Mouse (Mus musculus) kidney, postnatal 25 days (tissue): Measurements from ENCODE around the gene Gm6685.
"Not testable (repeated sequence)": the region's sequence is repeated elsewhere in the genome, so short reads cannot be mapped to it uniquely, and the experiment has no call there.

Experiments used
- DNase-seq, 2 experiments: peaks; one replicate each; pipeline ENCODE4 v3.0.0; 2021; ENCODE audit warnings: mixed read lengths in 2 of 2

Gene Gm6685

DNA sequence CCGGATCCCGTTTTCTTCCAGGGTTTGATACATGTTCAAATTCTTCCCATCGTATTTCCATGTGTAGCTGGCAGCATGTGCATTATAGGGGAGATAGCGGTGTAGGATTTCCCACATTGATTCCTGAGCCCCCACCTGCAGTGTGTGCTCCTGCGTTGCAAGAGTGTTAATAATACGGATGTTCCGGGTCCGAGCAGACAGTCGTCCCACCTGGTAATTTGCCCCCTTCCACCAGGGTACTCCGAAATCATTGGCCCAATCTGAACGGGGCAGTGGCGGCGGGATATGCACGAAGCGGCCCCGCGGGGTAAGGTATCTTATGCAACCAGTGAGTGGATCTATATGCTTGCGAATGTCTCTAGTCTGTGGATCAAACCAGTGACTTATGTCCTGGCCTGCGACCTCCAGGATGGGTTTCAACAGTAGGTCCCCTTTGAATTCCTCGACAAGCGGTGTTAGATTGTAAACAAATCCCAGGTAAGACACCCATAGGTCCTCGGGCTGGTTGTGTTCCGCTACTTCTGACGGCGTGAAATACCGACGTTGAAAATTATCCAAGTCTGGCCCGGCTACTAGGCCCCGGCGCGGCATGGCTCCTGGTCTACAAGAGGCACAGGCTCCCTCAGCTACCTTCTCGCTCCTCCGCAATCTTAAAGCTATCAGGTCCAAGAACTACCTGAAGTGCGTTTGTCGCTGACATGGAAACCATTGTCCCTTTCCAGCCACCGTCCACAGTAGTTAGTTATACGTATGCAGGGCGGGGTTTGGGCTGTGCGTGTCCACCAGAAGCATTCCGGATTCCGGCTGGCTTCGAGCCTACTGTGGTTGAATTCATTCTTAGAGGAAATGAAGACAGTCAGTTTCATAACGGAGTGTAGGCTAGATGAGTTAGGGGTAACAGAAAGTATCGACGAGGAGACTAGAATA is at the start of gene Gm6685:
TSS of gene Gm6685 (minus strand) at position 644 of the 927 bp plus-strand sequence.
- peak in 1 of 2 experiments; percentile 27 for DNase-seq

DNA sequence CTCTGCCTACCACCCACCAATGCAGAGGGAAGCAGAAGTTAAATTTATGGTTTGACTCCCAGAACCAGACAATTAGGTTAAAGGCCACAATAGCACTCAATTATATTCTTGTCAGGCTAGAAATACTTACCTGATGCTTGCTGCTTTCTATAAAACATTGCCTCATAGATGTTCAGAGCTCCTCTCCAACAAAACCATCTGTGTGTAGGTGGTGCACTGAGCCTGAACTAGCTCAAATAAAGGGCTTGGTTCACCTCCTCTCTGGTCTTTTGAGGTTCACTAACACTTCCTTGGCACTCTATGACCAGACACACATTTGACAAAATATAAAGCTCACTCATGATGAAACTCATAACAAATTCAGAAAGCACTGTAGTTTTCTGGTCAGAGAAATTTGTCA is 36.2 kb upstream of the Gm6685 start:
- DNase-seq: no peak

DNA sequence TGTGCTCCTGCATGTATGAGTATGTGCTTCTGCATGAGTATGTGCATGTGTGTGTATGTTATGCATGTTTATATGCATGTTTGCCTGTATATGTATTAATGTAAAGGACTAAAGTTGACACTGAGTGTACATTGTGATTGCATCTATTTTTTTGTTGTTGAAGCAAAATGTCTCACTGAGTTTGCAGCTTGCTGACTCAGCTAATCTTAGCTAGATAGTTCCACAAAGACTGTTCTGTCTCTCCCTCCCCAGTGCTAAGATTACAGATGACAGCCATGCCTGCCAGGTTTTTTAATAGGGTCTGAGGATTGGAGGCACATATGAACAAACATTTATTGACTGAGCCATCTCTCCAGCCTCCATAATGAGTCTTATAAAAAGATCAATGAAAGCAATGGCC is 35.0 kb upstream of the Gm6685 start:
- DNase-seq: no peak

DNA sequence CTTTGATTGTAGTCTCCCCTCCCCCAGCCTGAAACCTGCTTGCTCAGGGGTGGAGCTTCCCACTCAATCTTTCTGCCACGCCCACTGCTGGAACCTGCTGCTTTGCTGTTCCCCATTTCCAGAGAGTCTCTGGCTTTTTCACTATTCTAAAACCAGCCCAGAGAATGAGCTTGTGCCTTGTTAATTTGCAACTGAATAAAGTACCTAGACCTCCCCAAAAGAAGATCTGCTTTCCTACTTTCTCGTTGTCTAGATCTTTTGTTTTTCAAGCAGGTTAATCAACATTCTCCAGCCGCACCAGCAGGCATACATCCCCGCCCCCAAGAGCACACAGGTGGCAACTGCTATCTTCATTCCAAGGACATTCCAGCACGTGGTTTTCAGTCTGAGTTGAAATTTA is 31.7 kb upstream of the Gm6685 start:
- not testable (repeated sequence) for DNase-seq

DNA sequence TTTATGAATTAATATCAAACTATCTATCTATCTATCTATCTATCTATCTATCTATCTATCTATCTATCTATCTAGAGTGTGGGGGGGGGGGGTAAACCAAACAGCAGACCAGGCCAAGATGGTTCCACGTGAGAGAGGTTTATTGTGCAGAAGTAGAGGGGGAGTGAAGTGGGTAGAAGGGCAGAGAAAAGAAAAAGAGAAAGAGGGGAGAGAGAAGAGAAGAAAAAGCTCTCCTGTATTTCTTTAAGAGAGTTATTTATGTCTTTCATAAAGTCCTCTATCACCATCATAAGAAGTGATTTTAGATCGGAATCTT is 26.2 kb upstream of the Gm6685 start:
- no peak for DNase-seq

DNA sequence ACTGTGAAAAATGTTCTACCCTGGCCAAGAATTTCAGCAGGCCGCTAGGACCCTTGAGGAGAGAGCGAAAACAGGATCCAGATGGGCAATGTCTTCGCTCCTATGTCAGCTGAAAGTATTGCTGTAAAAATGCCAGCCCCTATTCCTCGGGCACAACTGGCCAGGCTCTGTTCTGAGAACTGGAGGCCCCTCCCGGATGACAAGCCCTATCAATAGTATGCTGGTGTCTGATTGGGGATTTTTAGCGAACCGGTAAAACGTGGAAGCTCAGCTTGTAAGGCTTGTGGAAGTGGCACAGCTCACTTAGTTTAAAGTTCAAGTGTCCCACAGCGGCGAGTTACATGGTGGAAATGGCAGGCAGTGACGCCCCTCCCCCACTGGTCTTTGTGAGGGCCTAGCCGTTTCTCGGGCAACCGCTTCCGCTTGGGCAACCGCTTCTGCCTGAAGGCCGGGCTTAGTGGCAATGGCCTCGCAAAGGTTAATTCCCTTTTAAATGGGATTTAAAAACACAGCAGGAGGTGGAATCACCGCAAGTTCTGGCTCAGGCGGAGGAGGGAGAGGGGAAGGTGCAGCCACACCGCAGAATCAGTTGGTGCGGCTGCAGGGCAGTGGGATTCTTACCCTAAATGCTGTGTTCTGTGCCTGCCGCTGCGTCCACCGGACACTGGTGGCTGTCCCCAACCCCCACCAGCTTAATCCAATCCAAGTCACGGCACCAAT is 25.7 kb upstream of the Gm6685 start:
- DNase-seq: peak; percentile 90

DNA sequence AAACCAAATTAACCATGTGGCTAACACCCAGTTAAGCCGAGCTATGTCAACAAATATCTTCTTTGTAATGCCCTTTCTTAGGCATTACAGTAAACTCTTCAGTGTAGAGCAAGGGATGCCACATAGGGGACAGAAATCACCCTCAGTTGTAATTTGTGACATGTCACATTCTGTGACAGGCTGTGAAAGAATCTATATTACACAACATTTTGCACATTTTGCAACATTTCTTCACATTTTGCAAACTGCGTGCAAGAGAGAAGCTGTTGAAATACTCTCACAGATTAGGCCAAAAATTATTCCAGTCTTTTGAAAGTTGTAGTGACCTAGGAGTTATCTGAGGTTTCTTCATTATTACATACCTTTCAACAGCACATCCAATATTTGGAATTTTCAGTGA is 3.8 kb upstream of the Gm6685 start:
- DNase-seq: no peak

DNA sequence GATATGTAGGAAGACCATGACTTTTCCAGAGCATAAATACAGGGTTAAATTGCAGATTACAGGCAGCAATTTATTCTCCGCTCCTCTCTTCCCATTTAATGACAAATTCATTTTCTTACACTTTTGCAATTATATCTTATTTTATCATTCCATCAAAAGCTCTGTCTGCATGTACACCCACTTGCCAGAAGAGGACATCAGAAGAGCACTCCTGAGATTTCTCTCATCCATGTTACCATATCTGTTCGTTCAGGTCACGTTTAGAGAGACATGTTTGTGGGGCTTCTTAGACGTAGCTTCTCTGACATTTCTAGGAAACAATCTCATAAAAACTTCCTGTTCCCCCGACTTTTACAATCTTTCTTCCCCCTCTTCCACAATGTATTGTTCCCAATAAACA is 2.2 kb upstream of the Gm6685 start:
- no peak for DNase-seq

DNA sequence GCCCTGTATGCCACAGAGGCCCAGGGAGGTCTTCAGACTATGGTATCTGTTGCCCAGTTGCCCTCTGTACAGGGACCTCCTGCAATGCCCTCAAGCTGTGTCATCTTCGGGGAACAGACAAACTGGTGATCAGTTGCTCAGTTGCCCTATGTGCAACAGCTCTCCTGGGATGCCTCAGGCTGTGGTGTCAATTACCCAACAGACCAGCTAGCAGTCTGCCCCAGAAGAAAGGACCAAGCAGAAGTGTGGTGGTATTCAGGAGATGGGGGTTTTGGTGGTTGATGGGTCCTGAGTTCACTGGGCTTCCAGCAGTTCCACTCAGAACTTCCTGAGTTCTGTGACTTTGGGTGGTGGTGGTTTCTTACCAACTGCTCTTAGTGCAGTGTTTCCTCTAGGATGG is 11.8 kb downstream of the Gm6685 start:
- DNase-seq: no peak

DNA sequence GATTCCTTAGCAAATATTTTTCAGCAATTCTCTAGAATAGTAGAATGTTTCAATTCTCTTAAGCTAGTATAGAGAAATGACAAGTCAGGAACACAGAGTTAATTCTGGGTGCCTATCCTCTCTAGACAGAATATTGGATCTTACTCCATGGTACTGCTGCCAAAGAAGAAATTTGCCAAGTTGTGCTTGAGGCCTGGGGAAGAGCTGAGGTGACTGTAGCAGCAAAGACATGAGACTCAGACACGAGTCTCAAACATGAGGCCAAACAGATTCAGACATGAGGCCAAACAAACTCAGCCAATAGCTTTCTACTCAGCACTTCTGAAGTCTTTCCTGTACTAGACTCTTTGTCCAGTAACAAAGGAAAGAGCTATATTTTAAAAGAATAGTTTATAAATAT is 26.3 kb downstream of the Gm6685 start:
- DNase-seq: no peak

DNA sequence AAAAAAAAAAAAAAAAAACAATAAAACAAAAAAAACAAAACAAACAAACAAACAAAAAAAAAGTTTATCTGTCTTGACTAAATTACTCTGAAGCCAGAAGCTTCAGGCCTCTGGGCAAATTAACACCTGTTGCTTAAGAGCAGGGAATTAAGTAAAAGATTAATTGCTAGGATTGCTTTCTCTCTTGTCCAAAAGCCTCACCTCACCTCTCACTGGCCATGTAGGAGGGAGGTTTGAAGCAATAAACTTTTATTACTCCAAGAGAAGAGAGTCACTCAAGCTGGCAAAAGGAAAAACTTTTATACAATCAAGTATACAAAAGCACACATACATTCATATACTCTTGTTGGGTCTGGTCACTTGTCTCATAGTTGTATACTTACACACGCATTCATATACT is 31.9 kb downstream of the Gm6685 start:
- DNase-seq: no peak

DNA sequence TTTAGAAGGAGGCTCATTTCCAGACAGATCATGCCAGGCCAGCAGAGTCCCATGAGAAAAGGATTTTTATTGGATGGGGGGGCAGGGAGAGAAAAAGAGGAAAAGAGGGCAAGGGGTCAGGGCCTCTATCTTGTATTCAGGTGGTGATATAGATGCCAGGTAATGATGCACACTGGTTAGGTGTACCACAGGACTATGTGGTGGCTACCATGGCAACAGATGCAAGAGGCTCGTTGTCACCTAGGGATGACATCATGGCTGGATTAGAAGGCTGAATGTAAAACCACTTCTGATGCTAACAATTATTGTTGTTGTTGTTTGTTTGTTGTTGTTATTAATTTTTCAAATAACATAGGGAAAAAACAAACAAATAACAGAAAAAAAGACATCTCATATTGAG is 49.2 kb downstream of the Gm6685 start:
- no peak for DNase-seq
